Mouse (Mus musculus) T-helper 1 cell (primary cell): ENCODE results near the gene Zbtb21.
"Not testable (repeated sequence)": the region's sequence is repeated elsewhere in the genome, so short reads cannot be mapped to it uniquely, and the experiment has no call there.

Experiments used
- in situ Hi-C: fragments of 300-600 bp; cut with MboI, MseI; formaldehyde crosslinking; loops from one replicate; pipeline ENCODE4 v1.15.1; 2025; ENCODE audit warnings: high pct_unique_total_duplicates

Gene Zbtb21

GRCm38 (mm10) chr16:97948836-97949235 is 13.6 kb downstream of the Zbtb21 start:
- in situ Hi-C loops, result no loop called here

GRCm38 (mm10) chr16:97946993-97947392 is 15.4 kb downstream of the Zbtb21 start:
- in situ Hi-C loops, result not testable (repeated sequence)

- in situ Hi-C loops, result no loop called here
Measured at GRCm38 (mm10) chr16:97941844-97942243, 20.6 kb downstream of the Zbtb21 start.

GRCm38 (mm10) chr16:97940471-97940973 is 21.9 kb downstream of the Zbtb21 start:
- in situ Hi-C loops, result no loop called here

- in situ Hi-C loops, result no loop called here
Measured at GRCm38 (mm10) chr16:97935815-97936214, 26.6 kb downstream of the Zbtb21 start.

GRCm38 (mm10) chr16:97930231-97930630 is 32.2 kb downstream of the Zbtb21 start:
- in situ Hi-C loops, result no loop called here

GRCm38 (mm10) chr16:97929520-97929919 is 32.9 kb downstream of the Zbtb21 start:
- in situ Hi-C loops, result no loop called here

GRCm38 (mm10) chr16:97927331-97927938 is 35.0 kb downstream of the Zbtb21 start:
- in situ Hi-C loops, result no loop called here

GRCm38 (mm10) chr16:97926381-97926780 is 36.0 kb downstream of the Zbtb21 start:
- in situ Hi-C loops, result no loop called here

GRCm38 (mm10) chr16:97925760-97926159 is 36.7 kb downstream of the Zbtb21 start:
- in situ Hi-C loops, result no loop called here

- in situ Hi-C loops, result no loop called here
Measured at GRCm38 (mm10) chr16:97923700-97924099, 38.7 kb downstream of the Zbtb21 start.

- in situ Hi-C loops, result no loop called here
Measured at GRCm38 (mm10) chr16:97922779-97923126, 39.7 kb downstream of the Zbtb21 start.

GRCm38 (mm10) chr16:97921961-97922778 is 40.3 kb downstream of the Zbtb21 start:
- in situ Hi-C loops, result no loop called here

GRCm38 (mm10) chr16:97920621-97921020 is 41.8 kb downstream of the Zbtb21 start:
- in situ Hi-C loops, result no loop called here

- in situ Hi-C loops, result no loop called here
Measured at GRCm38 (mm10) chr16:97919793-97920192, 42.6 kb downstream of the Zbtb21 start.

GRCm38 (mm10) chr16:97912873-97913272 is 49.5 kb downstream of the Zbtb21 start:
- in situ Hi-C loops, result no loop called here

GRCm38 (mm10) chr16:97909356-97909755 is 53.1 kb downstream of the Zbtb21 start:
- in situ Hi-C loops, result no loop called here

GRCm38 (mm10) chr16:97907496-97907895 is 54.9 kb downstream of the Zbtb21 start:
- in situ Hi-C loops, result no loop called here

GRCm38 (mm10) chr16:97906337-97906736 is 56.1 kb downstream of the Zbtb21 start:
- in situ Hi-C loops, result no loop called here

GRCm38 (mm10) chr16:97905449-97905991 is 56.9 kb downstream of the Zbtb21 start:
- in situ Hi-C loops, result no loop called here

GRCm38 (mm10) chr16:97904035-97904434 is 58.4 kb downstream of the Zbtb21 start:
- in situ Hi-C loops, result no loop called here

GRCm38 (mm10) chr16:97897346-97898024 is 64.9 kb downstream of the Zbtb21 start:
- in situ Hi-C loops, result no loop called here
